Mouse (Mus musculus) stomach, embryonic 14.5 days (tissue): Measurements from ENCODE around the gene Tmco1. TPM values are rescaled to one million over a fixed set of nuclear protein-coding genes. Genes with fewer than 3 reads are reported as not detected.

Source experiments
- ATAC-seq: fragments of 200-750 bp; cut with Nextera tagmentation; 2 replicates; pipeline ENCODE4 v1.8.0; 2017; ENCODE audit warnings: low read depth, moderate TSS enrichment; ENCODE audit not compliant: insufficient number of reproducible peaks, insufficient read depth, low FRiP score
- H3K27ac ChIP-seq: fragments of 300-500 bp; sonication (generic); 2 replicates; pipeline ENCODE4 v1.5.1; 2014; ENCODE audit warnings: mild to moderate bottlenecking, low read length, moderate library complexity, mixed read lengths
- H3K27me3 ChIP-seq: fragments of 300-500 bp; sonication (generic); 2 replicates; pipeline ENCODE4 v1.6.1; 2014; ENCODE audit warnings: low read length, control low read depth, mixed read lengths; ENCODE audit not compliant: control insufficient read depth, insufficient read depth
- H3K36me3 ChIP-seq: fragments of 300-500 bp; sonication (generic); 2 replicates; pipeline ENCODE4 v1.6.1; 2014; ENCODE audit warnings: mild to moderate bottlenecking, control low read depth, low read length, moderate library complexity, mixed read lengths; ENCODE audit not compliant: control insufficient read depth, insufficient read depth
- H3K4me1 ChIP-seq: fragments of 300-500 bp; sonication (generic); 2 replicates; pipeline ENCODE4 v1.6.1; 2014; ENCODE audit warnings: low read length, control low read depth, mixed read lengths; ENCODE audit not compliant: control insufficient read depth, insufficient read depth
- H3K4me2 ChIP-seq: fragments of 300-500 bp; sonication (generic); replicated peaks from 2 replicates; pipeline ENCODE4 v1.6.1; 2014; ENCODE audit warnings: low read depth, low read length, control low read depth
- H3K4me3 ChIP-seq: fragments of 300-500 bp; sonication (generic); 2 replicates; pipeline ENCODE4 v1.5.1; 2014; ENCODE audit warnings: low read depth, low read length, control low read depth
- H3K9ac ChIP-seq: fragments of 300-500 bp; sonication (generic); replicated peaks from 2 replicates; pipeline ENCODE4 v1.6.1; 2014; ENCODE audit warnings: low read depth, mild to moderate bottlenecking, control low read depth, low read length, moderate library complexity, mixed read lengths
- H3K9me3 ChIP-seq: fragments of 300-500 bp; sonication (generic); 2 replicates; pipeline ENCODE4 v1.6.1; 2016; ENCODE audit warnings: low read depth, low read length, control low read depth; ENCODE audit not compliant: control insufficient read depth
- WGBS: fragments of 180-500 bp; shearing (Covaris S2); extraction: QIAGEN DNeasy Blood & Tissue Kit; methylation state at CpG from one replicate; pipeline ENCODE4 v1.1.7; 2014; 5-methylcytosine and 5-hydroxymethylcytosine counted together
- polyA plus RNA-seq: library from polyadenylated mRNA; unstranded; fragments of >200 nt; fragmentation: Nextera tagmentation; extraction: Ambion mirVana; gene quantifications from 2 replicates; pipeline ENCODE4 v1.2.1, GENCODE M21; 2014

The Tmco1 gene
- polyA plus RNA-seq, 1 experiment from 2014 or later: 87.1 TPM

DNA sequence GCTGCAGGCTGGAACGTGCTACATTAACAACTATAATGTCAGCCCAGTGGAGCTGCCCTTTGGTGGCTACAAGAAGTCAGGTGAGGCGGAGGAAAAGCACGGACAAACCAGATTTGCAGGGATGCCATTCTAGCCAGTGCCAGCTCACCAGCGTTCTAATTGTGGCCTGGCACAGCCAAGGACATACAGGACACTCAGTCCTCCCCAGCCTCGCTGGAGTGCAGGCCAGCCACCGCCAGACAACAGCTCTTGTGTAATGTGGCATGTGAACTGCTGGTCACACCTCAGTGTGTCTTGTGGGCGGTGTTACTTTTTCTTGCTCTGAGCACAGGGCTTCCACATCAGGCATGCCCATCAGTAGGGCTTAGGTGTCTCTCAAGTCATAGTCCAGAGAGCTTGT is 57.6 kb downstream of the Tmco1 start:
- Histone ChIP-seq H3K9me3 (no peaks in the 10 kb centered on the region), H3K36me3 (peaks cover 20% of the 10 kb centered on the region), H3K27ac (no peak overlapping the region), H3K4me1 (no peaks in the 10 kb centered on the region), H3K4me2 (no peak overlapping the region), H3K27me3 (no peaks in the 10 kb centered on the region), H3K4me3 (no peak overlapping the region), H3K9ac (no peak overlapping the region)
- 87% methylated on average over 7 of the region's 7 CpGs for WGBS
- no peak for ATAC-seq

- WGBS: 89% methylated on average over 6 of the region's 6 CpGs
- no peaks in the 10 kb centered on the region for H3K4me1 ChIP-seq
- no peak overlapping the region for H3K27ac ChIP-seq
- peaks cover 20% of the 10 kb centered on the region for H3K36me3 ChIP-seq
- no peak for ATAC-seq
- no peaks in the 10 kb centered on the region for H3K27me3 ChIP-seq
- no peak overlapping the region for H3K9ac ChIP-seq
- no peaks in the 10 kb centered on the region for H3K9me3 ChIP-seq
- H3K4me3 ChIP-seq: no peak overlapping the region
- H3K4me2 ChIP-seq: no peak overlapping the region
These were observed 58.4 kb downstream of the Tmco1 start for GRCm38 (mm10) chr1:167366621-167367020.

DNA sequence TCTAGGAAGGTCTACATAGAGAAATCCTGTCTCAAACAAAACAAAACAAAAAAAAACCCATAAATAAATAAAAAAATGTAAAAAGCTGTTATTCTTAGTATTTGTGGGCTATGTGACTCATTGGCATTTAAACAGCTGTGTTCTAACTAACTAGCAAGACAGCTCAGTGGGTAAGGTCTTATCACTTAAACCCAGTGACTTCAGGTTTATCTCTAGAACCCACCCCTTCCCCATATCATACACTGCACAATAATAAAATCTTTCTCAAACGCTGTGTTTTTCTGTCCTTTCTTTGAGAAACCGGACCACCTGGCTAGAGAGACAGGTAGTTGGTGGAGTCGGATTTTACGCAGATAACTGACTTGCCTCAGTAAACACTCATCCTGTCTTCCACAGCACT is 59.8 kb downstream of the Tmco1 start:
- H3K4me2 ChIP-seq: no peak overlapping the region
- no peaks in the 10 kb centered on the region for H3K9me3 ChIP-seq
- H3K4me1 ChIP-seq: no peaks in the 10 kb centered on the region
- H3K9ac ChIP-seq: no peak overlapping the region
- H3K27ac ChIP-seq: no peak overlapping the region
- WGBS: 88% methylated on average over 4 of the region's 4 CpGs
- ATAC-seq: no peak
- H3K4me3 ChIP-seq: no peak overlapping the region
- peaks cover 14% of the 10 kb centered on the region for H3K36me3 ChIP-seq
- no peaks in the 10 kb centered on the region for H3K27me3 ChIP-seq

GRCm38 (mm10) chr1:167368513-167368912 is 60.3 kb downstream of the Tmco1 start:
- Histone ChIP-seq H3K9ac (no peak overlapping the region), H3K9me3 (no peaks in the 10 kb centered on the region), H3K4me1 (no peaks in the 10 kb centered on the region), H3K27me3 (no peaks in the 10 kb centered on the region), H3K4me3 (no peak overlapping the region), H3K36me3 (peaks cover 14% of the 10 kb centered on the region), H3K27ac (no peak overlapping the region), H3K4me2 (no peak overlapping the region)
- peak; percentile 57; the same call in 1 of the 2 replicates for ATAC-seq
- WGBS: 82% methylated on average over 7 of the region's 7 CpGs

DNA sequence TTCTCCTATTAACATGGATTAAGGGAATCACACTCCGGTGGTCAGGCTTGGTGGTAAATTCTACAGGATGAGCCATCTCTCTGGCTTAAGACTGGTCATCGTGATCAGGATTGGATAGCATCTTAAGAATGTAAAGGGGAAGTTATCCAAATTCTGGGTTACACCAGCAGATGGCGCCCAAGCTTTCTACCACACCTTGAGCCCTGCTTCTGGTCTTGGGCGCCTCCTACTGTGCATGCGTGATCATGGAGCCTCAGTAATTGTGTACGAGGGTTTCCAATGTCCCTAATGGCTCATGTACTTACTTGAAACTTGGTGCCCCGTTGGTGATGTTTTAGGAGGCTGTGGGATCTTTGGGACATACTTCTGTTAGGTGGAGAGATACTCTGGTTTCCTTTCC is 61.7 kb downstream of the Tmco1 start:
- Histone ChIP-seq H3K4me1 (peaks cover 4% of the 10 kb centered on the region; the same call in 1 of the 2 replicates), H3K27ac (no peak overlapping the region), H3K4me2 (no peak overlapping the region), H3K36me3 (peaks cover 14% of the 10 kb centered on the region), H3K9ac (no peak overlapping the region), H3K27me3 (no peaks in the 10 kb centered on the region), H3K9me3 (no peaks in the 10 kb centered on the region), H3K4me3 (no peak overlapping the region)
- ATAC-seq: peak; percentile 46; the same call in 1 of the 2 replicates
- WGBS: 8% methylated on average over 7 of the region's 7 CpGs

- Histone ChIP-seq H3K4me3 (no peak overlapping the region), H3K9ac (no peak overlapping the region), H3K27me3 (no peaks in the 10 kb centered on the region), H3K27ac (no peak overlapping the region), H3K9me3 (no peaks in the 10 kb centered on the region), H3K36me3 (peaks cover 4% of the 10 kb centered on the region; the same call in 1 of the 2 replicates), H3K4me1 (peaks cover 5% of the 10 kb centered on the region; the same call in 1 of the 2 replicates), H3K4me2 (no peak overlapping the region)
- WGBS: 89% methylated on average over 7 of the region's 7 CpGs
- ATAC-seq: no peak
These were observed 64.6 kb downstream of the Tmco1 start for GRCm38 (mm10) chr1:167372739-167373138.

GRCm38 (mm10) chr1:167374003-167374784 is 66.0 kb downstream of the Tmco1 start:
- 20% methylated on average over 15 of the region's 15 CpGs for WGBS
- Histone ChIP-seq H3K9ac (no peak overlapping the region), H3K27ac (no peak overlapping the region), H3K36me3 (no peaks in the 10 kb centered on the region; the same call in 1 of the 2 replicates), H3K9me3 (no peaks in the 10 kb centered on the region), H3K4me3 (no peak overlapping the region), H3K27me3 (no peaks in the 10 kb centered on the region), H3K4me1 (peaks cover 5% of the 10 kb centered on the region; the same call in 1 of the 2 replicates), H3K4me2 (no peak overlapping the region)
- ATAC-seq: peak; percentile 60; the same call in 1 of the 2 replicates

DNA sequence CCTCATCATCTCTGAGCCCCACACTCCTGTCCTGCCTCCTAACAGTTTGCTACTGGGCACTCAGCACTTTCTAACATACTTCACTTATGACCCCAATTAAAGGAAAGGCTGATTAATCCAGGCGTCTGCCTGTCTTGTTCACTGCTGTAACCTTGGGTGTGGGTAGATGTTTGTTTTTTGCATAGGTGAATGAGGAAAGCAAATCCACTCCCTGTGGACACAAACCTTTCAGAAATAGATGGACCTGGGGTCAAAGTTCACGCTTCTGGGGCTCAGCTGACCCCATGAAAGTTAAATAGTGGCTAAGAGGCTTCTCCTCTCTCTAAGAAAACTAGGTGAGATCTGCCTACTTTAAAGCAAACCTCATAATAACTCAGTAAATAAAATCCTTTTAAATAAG is 66.8 kb downstream of the Tmco1 start:
- H3K4me2 ChIP-seq: no peak overlapping the region
- H3K4me1 ChIP-seq: peaks cover 5% of the 10 kb centered on the region; the same call in 1 of the 2 replicates
- no peak overlapping the region for H3K4me3 ChIP-seq
- H3K36me3 ChIP-seq: no peaks in the 10 kb centered on the region
- 39% methylated on average over 2 of the region's 2 CpGs for WGBS
- ATAC-seq: no peak
- H3K27ac ChIP-seq: no peak overlapping the region
- H3K9ac ChIP-seq: no peak overlapping the region
- H3K9me3 ChIP-seq: no peaks in the 10 kb centered on the region
- no peaks in the 10 kb centered on the region for H3K27me3 ChIP-seq
